Mouse (Mus musculus) heart, postnatal 0 days (tissue): ENCODE data around the gene Trim2.
A peak's percentile ranks its signal among the peaks of the same experiment; 100 is the strongest.

Experiments used
- CTCF ChIP-seq: IDR thresholded peaks from 2 replicates; pipeline ENCODE4 v1.5.1; 2016; ENCODE audit warnings: antibody characterized with exemption, control low read depth, low read depth
- EP300 ChIP-seq: IDR thresholded peaks from 2 replicates; pipeline ENCODE4 v1.6.1; 2016; ENCODE audit warnings: antibody characterized with exemption, low read depth

DNA sequence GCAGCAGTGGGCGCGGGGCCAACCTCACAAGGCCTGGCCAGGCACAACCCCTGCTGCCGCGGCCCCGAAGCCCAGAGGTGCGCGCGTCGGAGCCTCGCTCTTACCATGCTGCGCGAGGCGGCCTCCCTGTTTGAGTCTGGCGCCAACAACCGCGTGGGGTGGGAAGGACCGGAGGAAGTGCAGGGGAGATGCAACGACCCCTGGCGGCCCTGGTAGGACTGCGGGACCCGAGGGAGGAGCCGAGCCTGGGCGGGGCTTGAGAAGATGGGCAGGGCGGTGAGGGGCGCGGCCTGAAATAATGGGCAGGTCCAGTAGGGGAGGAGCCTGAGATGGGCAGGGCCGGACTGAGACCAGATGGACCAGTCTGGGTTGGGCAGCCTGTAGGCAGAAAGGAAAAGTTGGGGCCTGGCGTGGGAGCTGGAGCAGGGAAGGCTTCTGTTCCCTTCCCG is 151.1 kb downstream of the Trim2 start, which contains the start of gene Mnd1:
- TF ChIP-seq CTCF: peak; percentile 98
- TF ChIP-seq EP300: no peak
